Mouse (Mus musculus) heart, postnatal 25 days (tissue): ENCODE measurements at regions not wholly inside any gene's neighbourhood (a gene's known extent, or its start where the extent isn't known, plus 50 kb on each side); places are given as distances from the start of the nearest gene placed in this dataset.

Experiments
- DNase-seq: peaks from one replicate; pipeline ENCODE4 v3.0.0; 2022; ENCODE audit warnings: low spot score
- intact Hi-C: fragments of 180-260 bp; cut with DNase I; formaldehyde crosslinking; loops from one replicate; pipeline ENCODE4 v1.15.1; 2025

DNA sequence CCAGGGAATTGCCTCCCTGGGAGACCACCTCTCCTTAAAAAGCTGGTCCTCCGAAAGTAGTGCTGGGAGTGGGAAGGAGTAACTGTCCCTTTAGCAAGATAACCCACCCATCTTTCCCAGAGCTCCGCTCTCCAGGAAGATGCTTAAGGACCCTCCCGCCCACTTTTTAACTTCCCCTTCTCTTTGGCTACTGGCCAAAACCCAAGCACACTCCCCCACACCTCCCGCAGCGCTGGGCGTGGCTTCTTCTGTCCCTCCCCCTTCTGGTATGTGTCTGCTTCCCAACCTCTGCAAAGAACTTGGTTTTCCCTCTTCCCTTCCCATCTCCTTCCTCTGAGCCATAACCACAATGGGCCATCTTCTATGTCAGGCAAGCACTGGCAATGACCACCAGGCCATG, 85.4 kb downstream of the Rpap3 start:
- intact Hi-C loops, result no loop called here
- DNase-seq, result no peak

DNA sequence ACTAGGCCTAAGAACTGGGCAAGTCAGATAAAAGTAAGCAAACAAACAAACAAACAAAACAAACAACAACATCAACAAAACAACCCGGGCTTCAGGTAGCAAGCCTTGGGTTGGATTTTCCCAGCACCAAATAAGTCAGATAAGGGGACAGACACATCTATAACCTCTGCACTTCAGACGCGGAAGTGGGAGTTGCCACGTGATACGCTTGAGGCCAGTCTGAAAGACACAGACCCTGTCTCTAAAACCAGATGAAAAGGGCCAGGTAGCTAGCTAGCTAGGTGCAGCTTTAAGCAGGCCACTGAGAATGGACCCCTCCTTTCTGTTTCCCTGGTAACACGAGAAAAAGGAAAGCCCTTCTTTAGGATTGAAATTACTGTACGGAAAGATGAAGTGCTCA, 85.9 kb downstream of the Rpap3 start:
- intact Hi-C loops, result no loop called here
- no peak for DNase-seq

GRCm38 (mm10) chr15:97612325-97612724, 93.3 kb downstream of the Rpap3 start:
- DNase-seq, result no peak
- intact Hi-C loops, result no loop called here

DNA sequence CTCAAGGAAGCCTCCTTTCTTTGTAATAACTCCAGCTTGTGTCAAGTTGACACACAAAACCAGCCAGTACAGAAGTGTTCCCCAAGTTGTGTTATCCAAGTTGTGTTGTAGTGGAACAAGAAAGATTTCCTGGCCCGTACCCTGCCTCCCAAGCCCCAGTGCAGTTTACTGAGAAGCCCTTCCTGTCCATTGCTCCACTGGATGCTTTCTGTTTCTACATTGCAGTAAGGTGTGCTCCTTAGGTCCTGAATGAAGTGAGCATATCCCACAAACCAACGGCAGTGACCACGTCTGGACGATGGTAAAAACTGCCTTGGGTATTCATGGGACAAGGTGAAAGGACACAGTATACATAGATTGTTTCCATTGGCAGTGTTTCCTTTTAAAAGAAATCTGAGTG, 94.9 kb downstream of the Rpap3 start:
- intact Hi-C loops, result no loop called here

GRCm38 (mm10) chr15:97609496-97609895, 96.1 kb downstream of the Rpap3 start:
- DNase-seq, result no peak
- intact Hi-C loops, result loop anchor here (10.0 kb wide), 1 partner anchor 285 kb away; no protein-coding TSS in a partner anchor

More for the DNA sequence above, 94.9 kb downstream of the Rpap3 start:
- DNase-seq, result no peak

DNA sequence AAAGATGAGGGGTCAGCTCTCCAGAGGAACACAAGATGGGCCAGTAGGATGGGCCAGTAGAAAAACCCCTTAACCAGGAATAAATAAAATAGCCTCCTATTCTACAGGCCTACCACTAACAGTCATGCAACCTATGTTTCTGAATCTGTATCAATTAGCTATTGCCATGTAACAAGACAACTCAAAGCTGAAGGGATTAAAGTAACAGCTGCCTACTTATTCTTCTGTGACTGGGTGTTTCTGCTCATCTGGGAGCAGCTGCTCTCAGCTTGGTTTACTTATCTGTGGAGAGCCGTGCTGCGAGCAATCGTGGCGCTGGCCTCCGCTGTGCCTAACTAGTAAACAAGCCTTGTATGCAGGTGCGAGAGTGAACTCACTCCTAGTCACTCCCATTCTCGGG, 97.0 kb downstream of the Rpap3 start:
- intact Hi-C loops, result loop anchor here (10.0 kb wide), 1 partner anchor 284 kb away; no protein-coding TSS in a partner anchor

GRCm38 (mm10) chr15:97607617-97608206, 97.9 kb downstream of the Rpap3 start:
- no peak for DNase-seq
- intact Hi-C loops, result loop anchor here (10.0 kb wide), 1 partner anchor 283 kb away; no protein-coding TSS in a partner anchor

More for the DNA sequence above, 97.0 kb downstream of the Rpap3 start:
- no peak for DNase-seq

DNA sequence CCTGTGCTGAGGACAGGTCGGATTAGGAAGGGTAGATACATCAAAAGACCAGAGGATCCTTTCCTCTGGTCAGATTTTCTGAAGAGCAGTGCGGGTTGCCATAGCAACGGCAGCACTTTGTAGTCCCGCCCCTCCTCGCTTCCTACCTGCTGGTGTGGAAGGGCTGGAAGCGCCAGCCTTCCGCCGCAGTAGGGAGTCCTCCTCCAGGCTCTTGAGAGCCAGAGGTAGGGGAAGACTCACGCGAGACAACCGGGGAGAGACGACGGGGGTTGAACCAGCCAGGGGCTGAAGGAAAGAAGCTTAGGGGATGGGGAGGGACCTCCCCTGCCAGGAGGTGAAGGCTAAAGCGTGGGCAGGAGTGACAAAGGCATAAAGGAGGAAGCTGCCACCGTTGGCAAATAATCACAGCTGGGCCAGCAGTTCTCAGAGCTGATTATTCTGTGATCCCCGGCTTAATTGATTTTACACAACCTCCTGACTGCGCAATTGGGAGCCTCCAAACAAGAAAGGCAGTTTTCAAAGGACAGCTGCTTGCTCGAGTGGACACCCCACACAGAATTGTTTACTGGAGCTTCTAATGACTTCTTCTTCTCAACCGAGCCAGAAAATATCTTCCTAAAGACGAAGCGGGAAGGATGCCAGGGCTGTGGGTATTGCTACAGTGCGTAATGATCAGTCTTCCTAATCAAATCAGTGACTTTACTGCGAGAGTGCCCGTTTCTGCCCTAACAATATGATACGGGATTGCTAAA, 98.8 kb downstream of the Rpap3 start:
- no peak for DNase-seq

DNA sequence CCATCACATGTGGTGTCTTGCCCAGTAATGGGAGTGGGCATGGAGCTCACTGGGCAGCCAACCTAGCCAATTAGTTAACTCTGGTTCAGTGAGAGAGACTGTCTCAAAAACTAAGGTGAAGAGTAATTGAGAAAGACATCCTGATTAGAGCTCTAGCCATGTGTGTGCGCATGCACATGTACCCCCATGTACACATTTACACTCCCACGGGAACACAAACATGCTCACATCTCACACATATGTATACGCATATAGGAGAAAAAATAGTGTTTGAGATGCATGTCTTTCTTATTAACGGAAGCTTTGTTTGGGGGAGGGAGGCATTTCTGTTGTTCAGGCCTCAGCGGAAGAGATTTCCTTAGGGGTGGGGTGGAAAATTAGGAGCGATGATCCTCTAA, 99.4 kb downstream of the Rpap3 start:
- DNase-seq, result no peak
- intact Hi-C loops, result loop anchor here (10.0 kb wide), 1 partner anchor 281 kb away; no protein-coding TSS in a partner anchor

More for the DNA sequence above, 98.8 kb downstream of the Rpap3 start:
- intact Hi-C loops, result loop anchor here (10.0 kb wide), 1 partner anchor 282 kb away; no protein-coding TSS in a partner anchor

DNA sequence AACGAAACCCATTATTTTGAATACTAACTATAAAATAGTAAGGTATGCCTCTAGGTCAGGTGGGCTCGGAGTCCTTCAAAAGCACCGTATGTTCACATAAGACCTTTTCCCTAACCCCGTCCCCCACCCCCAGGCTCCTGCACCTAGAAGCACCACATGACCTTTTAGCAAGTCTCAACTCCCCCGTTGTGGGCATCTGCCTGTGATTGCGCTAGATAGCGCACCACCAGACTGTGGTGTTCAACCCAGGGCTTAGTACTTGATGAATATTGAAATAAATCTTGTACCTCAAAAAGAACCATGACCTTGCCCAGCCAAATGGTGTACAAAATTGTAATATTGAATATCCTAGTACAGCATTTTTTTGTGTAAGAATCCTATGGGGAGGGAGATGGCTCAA, 99.8 kb downstream of the Rpap3 start:
- intact Hi-C loops, result loop anchor here (10.0 kb wide), 1 partner anchor 281 kb away; no protein-coding TSS in a partner anchor
- no peak for DNase-seq

DNA sequence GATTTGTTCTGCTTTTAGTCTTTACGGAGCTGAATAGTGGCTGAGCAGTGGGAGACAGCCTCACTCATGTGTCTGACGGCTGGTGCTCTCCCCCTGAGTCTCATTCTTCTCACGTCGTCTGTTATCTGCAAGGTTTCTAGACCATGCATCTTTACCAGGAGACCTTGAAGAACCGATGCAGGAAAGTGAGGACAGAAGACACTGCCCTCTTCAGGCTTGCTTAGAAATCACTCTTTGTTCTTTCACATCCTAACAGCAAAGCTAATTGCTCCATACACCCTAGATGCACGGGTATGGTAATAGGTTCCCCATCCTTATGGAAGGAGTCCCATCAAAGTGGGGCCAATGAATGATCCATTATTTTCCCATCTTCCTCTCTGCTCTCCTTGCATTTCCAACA, 102.1 kb downstream of the Rpap3 start:
- intact Hi-C loops, result loop anchor here (5.0 to 10.0 kb wide), 2 partner anchors 279 to 366 kb away; no protein-coding TSS in a partner anchor
- DNase-seq, result no peak

DNA sequence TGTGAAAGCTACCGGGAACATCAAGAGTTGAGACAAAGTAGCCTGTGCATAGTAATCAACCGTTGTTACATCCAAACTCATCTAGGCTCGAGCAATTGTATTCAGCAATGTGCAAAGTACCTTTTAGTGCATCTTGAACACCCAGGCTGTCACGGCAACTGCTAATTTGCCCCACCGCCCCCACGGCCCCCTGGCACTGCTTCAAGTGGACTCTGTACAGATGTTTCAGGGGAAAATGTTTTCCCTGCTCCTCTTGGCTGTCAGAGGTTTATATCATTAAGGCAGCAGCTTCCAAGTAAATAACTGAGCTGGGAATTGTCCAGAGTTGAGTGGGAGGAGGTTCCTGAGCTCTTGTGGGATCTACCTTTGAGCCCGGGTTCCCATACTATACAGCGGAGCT, 107.4 kb downstream of the Rpap3 start:
- intact Hi-C loops, result no loop called here
- no peak for DNase-seq

- no peak for DNase-seq
- intact Hi-C loops, result no loop called here
These were observed 109.0 kb downstream of the Rpap3 start for GRCm38 (mm10) chr15:97596514-97597081.

DNA sequence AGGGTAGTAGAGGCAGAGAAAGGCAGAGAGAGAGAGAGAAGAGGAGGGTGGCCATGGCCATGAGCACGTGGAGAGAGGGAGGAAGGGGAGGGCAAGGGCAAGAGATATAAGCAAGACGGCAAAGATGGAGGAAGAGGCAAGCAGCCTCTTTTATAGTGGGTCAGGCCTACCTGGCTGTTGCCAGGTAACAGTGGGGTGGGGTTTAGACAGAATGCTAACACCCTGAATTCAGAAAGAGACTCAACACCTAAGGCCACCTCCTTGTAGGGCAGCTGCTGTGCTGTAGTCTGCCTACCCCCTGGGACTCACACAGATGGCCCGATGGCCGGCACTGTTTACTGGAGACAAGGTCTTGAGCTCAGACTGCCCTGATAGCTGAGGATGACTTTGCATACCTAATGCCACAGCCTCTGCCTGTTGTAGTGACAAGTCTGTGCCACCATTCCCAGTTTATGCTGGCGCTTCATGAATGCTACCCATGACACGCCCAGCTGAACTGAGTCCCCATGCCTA, 110.3 kb downstream of the Rpap3 start:
- intact Hi-C loops, result no loop called here
- no peak for DNase-seq

DNA sequence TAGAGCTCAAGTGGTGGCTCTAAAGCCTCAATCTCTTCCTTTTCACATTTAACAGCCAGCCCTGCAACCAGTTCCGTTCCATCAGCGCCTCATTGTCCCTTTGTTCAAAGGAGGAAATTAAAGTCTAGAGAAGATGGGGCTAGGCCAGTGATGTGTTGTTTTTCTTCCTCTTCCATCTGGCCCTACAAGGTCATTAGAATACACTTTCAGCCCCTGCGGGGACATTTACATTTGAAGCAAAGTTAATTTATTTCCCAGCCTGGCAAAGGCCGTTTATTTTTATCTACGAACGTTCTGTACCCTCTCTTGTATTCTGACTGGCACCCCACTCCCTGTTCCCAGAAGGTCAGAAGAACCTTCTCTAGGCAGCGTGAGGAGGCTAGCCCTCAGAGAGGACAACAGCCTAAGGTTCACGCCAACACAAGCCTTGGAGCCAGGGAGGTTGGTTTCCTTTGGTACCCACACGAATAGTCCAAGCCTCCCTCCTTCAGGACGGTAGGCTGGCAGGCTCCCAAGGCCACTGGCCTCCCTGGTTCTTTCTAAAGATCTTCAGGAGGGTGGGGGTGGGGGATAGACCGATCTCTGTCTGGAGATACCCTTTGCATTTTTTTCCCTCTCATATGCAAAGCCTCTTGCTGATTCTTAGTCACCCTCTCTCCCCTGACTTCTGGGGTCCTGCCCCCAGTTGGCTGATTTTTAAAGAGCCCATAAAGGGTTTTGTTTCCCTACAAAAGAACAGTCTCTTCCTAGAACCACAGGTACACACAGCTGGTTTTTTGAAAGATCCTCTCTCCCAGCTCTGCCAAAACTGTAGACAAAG, 111.6 kb downstream of the Rpap3 start:
- intact Hi-C loops, result loop anchor here (5.0 kb wide), 1 partner anchor 68 kb away; no protein-coding TSS in a partner anchor
- DNase-seq, result no peak

- no peak for DNase-seq
- intact Hi-C loops, result loop anchor here (5.0 kb wide), 1 partner anchor 70 kb away; no protein-coding TSS in a partner anchor
These were observed 112.8 kb downstream of the Rpap3 start for GRCm38 (mm10) chr15:97592786-97593185.

DNA sequence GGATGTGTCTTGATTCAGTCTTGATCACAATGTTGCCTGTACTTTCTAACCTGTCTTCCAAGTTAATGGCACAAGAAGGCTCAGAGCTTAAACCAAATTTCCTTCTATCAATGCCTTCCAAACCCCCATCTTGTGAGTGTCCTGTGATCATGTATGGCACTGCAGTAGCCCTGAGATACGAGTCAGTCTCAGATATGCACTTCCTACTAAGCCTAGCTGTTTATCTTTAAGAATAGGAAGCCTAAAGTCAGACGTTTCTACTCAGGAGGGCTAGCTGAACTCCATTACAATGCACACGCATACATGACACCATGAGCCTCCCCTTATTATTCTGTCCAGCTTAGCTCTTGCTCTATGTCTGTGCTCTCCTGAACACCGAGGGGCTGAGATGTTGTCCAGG, 114.2 kb downstream of the Rpap3 start:
- intact Hi-C loops, result loop anchor here (5.0 kb wide), 1 partner anchor 71 kb away; no protein-coding TSS in a partner anchor
- no peak for DNase-seq

GRCm38 (mm10) chr15:97590732-97591292, 114.8 kb downstream of the Rpap3 start:
- intact Hi-C loops, result loop anchor here (5.0 kb wide), 1 partner anchor 71 kb away; no protein-coding TSS in a partner anchor
- DNase-seq, result no peak

GRCm38 (mm10) chr15:97587571-97588205, 117.9 kb downstream of the Rpap3 start:
- intact Hi-C loops, result loop anchor here (10.0 kb wide), 1 partner anchor 133 kb away; no protein-coding TSS in a partner anchor

More at GRCm38 (mm10) chr15:97587571-97588205, 117.9 kb downstream of the Rpap3 start:
- DNase-seq, result no peak
